Mouse (Mus musculus) C2C12 (cell line): ENCODE measurements around the gene Nr4a3. TPM values are rescaled to one million over a fixed set of nuclear protein-coding genes. Genes with fewer than 3 reads are reported as not detected.

Experiments used
- H3K27me3 ChIP-seq: one replicate; pipeline ENCODE4 v1.6.1; 2011; ENCODE audit not compliant: control insufficient read depth, insufficient read depth, insufficient read length
- H3K36me3 ChIP-seq: one replicate; pipeline ENCODE4 v1.6.1; 2011; ENCODE audit not compliant: control insufficient read depth, insufficient read depth
- H3K4me3 ChIP-seq: one replicate; pipeline ENCODE4 v1.5.1; 2011; ENCODE audit warnings: mild to moderate bottlenecking, control low read depth; ENCODE audit not compliant: poor library complexity, insufficient read depth, severe bottlenecking
- H3K79me2 ChIP-seq: one replicate; pipeline ENCODE4 v1.6.1; 2011; ENCODE audit not compliant: control insufficient read depth, insufficient read depth
- H3K79me3 ChIP-seq: one replicate; pipeline ENCODE4 v1.6.1; 2011; ENCODE audit warnings: low read depth, control low read depth
- H3ac ChIP-seq: one replicate; pipeline ENCODE3; 2011; ENCODE audit warnings: low read depth; ENCODE audit not compliant: control insufficient read depth, insufficient read length
- CEBPB ChIP-seq: IDR thresholded peaks from one replicate; pipeline ENCODE4 v1.6.1; 2011; ENCODE audit warnings: low read depth, mild to moderate bottlenecking, control low read depth, moderate library complexity
- CTCF ChIP-seq: IDR thresholded peaks from one replicate; pipeline ENCODE4 v1.5.1; 2011; ENCODE audit not compliant: control insufficient read depth, insufficient read depth, insufficient read length
- FOSL1 ChIP-seq: IDR thresholded peaks from one replicate; pipeline ENCODE4 v1.8.0; 2011; ENCODE audit warnings: mild to moderate bottlenecking, low read length; ENCODE audit not compliant: poor library complexity, insufficient read depth, severe bottlenecking
- MAX ChIP-seq: IDR thresholded peaks from one replicate; pipeline ENCODE4 v1.6.1; 2011; ENCODE audit warnings: mild to moderate bottlenecking, control low read depth
- MYOD1 ChIP-seq: IDR thresholded peaks from one replicate; pipeline ENCODE4 v1.6.1; 2011; ENCODE audit warnings: low read depth; ENCODE audit not compliant: control insufficient read depth, insufficient read length
- MYOG ChIP-seq: IDR thresholded peaks from one replicate; pipeline ENCODE4 v1.6.1; 2011; ENCODE audit not compliant: control insufficient read depth, insufficient read length; ENCODE audit errors: extremely low read depth
- USF1 ChIP-seq: IDR thresholded peaks from one replicate; pipeline ENCODE4 v1.6.1; 2011; ENCODE audit warnings: low read depth, mild to moderate bottlenecking, control low read depth, moderate library complexity
- polyA plus RNA-seq: library from polyadenylated mRNA; unstranded; fragments of >200 nt; fragmentation: generic; extraction: Trizol; gene quantifications from one replicate; pipeline ENCODE4 v1.2.1, GENCODE M21; 2012; ENCODE audit warnings: missing spikeins

The Nr4a3 gene
- polyA plus RNA-seq, 1 experiment: 0.18 TPM

GRCm38 (mm10) chr4:48079285-48080039 lies 34.5 kb downstream of the Nr4a3 start:
- Histone ChIP-seq H3ac (no peak overlapping the region), H3K27me3 (peaks cover 6% of the 10 kb centered on the region), H3K79me2 (no peaks in the 10 kb centered on the region), H3K4me3 (no peak overlapping the region), H3K79me3 (no peaks in the 10 kb centered on the region), H3K36me3 (no peaks in the 10 kb centered on the region)
- TF ChIP-seq USF1: no peak
- TF ChIP-seq MYOG: no peak
- TF ChIP-seq CEBPB: no peak
- no peak for TF ChIP-seq MAX
- TF ChIP-seq CTCF: no peak
- TF ChIP-seq FOSL1: no peak
- TF ChIP-seq MYOD1: no peak

DNA sequence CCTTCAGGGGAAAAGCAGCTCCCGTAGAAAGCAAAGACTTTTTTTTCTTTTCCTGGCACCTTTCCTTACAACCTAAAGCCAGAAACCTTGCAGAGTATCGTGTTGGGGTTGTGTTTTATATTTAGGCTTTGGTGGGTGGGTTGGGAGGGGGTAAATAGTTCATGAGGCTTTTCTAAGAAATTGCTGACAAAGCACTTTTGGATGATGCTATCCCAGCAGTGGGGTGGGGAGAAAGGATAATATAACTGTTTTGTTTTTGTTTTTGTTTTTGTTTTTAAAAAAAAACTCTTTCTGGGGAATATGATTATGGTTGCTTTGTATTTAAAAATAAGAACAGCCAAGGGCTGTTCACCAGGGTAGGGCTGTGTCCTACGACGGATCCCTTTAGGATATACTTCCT lies 38.5 kb downstream of the Nr4a3 start:
- H3K36me3 ChIP-seq: no peaks in the 10 kb centered on the region
- H3K27me3 ChIP-seq: peaks cover 6% of the 10 kb centered on the region
- TF ChIP-seq USF1: no peak
- no peak overlapping the region for H3ac ChIP-seq
- H3K79me2 ChIP-seq: no peaks in the 10 kb centered on the region
- H3K4me3 ChIP-seq: no peak overlapping the region
- no peaks in the 10 kb centered on the region for H3K79me3 ChIP-seq

DNA sequence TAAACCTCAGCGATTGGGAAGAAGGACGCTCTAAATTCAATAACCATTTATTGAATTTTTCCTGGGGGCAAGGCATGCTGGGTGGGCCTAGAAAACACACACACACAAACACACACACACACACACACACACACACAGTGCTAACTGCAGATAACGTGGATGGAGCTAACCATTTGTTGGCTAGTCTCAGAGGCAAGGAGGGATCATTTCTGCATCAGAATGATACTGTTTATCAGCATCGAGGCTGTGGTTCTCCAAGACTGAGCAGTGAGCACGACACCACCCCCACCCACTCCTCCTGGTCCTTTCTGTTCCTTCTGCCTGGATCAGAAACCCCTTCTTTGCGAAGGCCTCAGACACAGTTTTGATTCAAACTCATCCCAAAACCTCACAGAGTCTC lies 41.7 kb downstream of the Nr4a3 start:
- Histone ChIP-seq H3K4me3 (no peak overlapping the region), H3K27me3 (peaks cover 6% of the 10 kb centered on the region), H3K36me3 (no peaks in the 10 kb centered on the region), H3ac (no peak overlapping the region), H3K79me3 (no peaks in the 10 kb centered on the region), H3K79me2 (no peaks in the 10 kb centered on the region)
- TF ChIP-seq FOSL1 (no peak), CEBPB (no peak), MAX (no peak), MYOD1 (no peak), CTCF (no peak), MYOG (no peak), USF1 (no peak)

DNA sequence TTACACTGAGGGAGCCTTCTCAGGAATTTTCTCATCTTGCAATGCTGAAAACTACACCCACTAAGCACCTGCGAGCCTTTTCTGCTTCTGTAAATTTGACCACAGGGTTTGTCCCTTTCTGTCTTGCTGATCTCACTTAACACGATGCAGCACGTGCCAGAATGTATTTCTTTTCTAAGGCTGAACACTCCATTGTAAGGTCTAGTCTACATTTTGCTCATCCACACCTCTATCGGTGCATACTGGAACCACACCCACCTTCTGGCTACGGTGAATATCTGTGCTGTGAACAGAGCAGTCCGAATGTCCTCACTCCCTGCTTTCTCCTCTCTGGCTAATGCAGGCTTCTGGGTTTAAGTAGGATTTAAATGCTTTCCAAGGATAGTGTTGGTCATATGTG lies 42.5 kb downstream of the Nr4a3 start:
- no peak overlapping the region for H3ac ChIP-seq
- no peaks in the 10 kb centered on the region for H3K79me3 ChIP-seq
- H3K4me3 ChIP-seq: no peak overlapping the region
- H3K79me2 ChIP-seq: no peaks in the 10 kb centered on the region
- H3K27me3 ChIP-seq: peaks cover 6% of the 10 kb centered on the region
- TF ChIP-seq MYOD1: no peak
- TF ChIP-seq CEBPB: no peak
- no peak for TF ChIP-seq FOSL1
- no peak for TF ChIP-seq MAX
- TF ChIP-seq CTCF: no peak
- no peak for TF ChIP-seq USF1
- no peak for TF ChIP-seq MYOG
- H3K36me3 ChIP-seq: no peaks in the 10 kb centered on the region

GRCm38 (mm10) chr4:48093221-48093620 lies 48.3 kb downstream of the Nr4a3 start:
- Histone ChIP-seq H3K79me3 (no peaks in the 10 kb centered on the region), H3K79me2 (no peaks in the 10 kb centered on the region), H3K27me3 (no peaks in the 10 kb centered on the region), H3K36me3 (no peaks in the 10 kb centered on the region), H3ac (no peak overlapping the region), H3K4me3 (no peak overlapping the region)
- TF ChIP-seq CEBPB (no peak), MYOD1 (no peak), CTCF (no peak), MAX (no peak), USF1 (no peak), FOSL1 (no peak), MYOG (no peak)

DNA sequence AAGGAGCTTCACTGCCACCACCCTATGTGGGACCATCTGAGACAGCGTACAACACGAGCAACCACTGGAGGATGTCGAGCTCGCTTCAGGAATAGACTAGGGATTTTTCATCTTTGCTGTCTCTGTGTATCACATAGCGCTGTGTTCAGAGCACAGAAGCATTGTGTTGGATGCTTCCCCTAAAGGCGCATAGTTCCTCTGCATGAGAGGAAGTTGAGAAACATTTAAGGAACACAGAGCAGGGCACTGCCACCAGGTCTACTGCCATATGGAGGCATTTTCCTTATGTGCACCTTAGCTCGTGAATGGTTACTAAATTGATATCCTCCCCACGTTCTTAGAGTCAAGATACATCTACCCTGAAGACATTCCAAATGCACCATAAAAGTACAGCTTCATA lies 55.3 kb downstream of the Nr4a3 start:
- Histone ChIP-seq H3K36me3 (no peaks in the 10 kb centered on the region), H3ac (no peak overlapping the region), H3K27me3 (no peaks in the 10 kb centered on the region), H3K79me3 (no peaks in the 10 kb centered on the region), H3K4me3 (no peak overlapping the region), H3K79me2 (no peaks in the 10 kb centered on the region)
- TF ChIP-seq FOSL1: no peak
- TF ChIP-seq MAX: no peak
- TF ChIP-seq USF1: no peak
- TF ChIP-seq CEBPB: no peak
- no peak for TF ChIP-seq MYOG
- no peak for TF ChIP-seq CTCF
- TF ChIP-seq MYOD1: no peak
